Mouse (Mus musculus) right cerebral cortex, adult 2 months (tissue): Measurements from ENCODE around the gene Dnah3.
A peak's percentile ranks its signal among the peaks of the same experiment; 100 is the strongest.

Experiments
- DNase-seq, 2 experiments: peaks; one replicate each; pipeline ENCODE4 v3.0.0; 2021 to 2022; ENCODE audit warnings: low spot score in 2 of 2

Dnah3 gene

GRCm38 (mm10) chr7:119941569-119941968, 153.5 kb downstream of the Dnah3 start:
- DNase-seq, result no peak

GRCm38 (mm10) chr7:119937036-119937435, 158.0 kb downstream of the Dnah3 start:
- DNase-seq, result no peak

DNA sequence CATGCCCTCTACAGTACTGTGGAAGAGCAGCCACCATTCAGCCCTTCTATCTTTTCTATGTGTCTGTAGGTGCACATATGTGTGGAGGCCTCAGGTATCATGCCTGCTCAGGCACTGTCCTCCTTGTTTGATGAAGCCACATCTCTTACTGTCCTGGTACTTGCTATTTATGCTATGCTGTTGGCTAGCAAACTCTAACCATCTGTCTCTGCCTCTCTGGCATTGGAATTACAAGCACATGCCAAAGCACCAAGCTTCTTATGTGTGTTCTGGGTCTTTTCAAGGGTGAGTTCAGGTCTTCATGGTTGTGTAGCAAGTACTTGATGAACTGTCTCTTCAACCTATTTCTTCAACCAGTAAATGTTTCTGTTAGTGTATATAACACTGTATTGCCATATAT, 158.8 kb downstream of the Dnah3 start:
- DNase-seq, result no peak

GRCm38 (mm10) chr7:119928783-119929440, 166.2 kb downstream of the Dnah3 start:
- no peak for DNase-seq

- no peak for DNase-seq
Measured at GRCm38 (mm10) chr7:119921054-119921453, 174.0 kb downstream of the Dnah3 start.

DNA sequence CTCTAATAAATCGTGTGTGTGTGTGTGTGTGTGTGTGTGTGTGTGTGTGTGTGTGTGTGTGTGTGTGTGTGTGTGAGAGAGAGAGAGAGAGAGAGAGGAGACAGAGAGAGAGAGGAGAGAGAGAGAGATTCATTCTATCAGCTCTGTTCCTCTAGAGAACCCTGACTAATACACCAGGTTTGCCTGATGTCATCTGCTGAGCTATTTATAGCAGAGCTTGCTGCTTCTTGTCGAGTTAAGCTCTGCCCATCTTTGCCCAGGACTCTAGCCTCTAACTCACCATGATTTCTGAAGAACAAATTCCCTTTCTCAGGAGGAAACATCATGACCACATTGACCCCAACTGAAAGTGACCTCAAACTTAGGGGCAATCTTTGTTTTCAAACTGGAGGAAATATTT, 174.6 kb downstream of the Dnah3 start:
- peak in 1 of 2 experiments; percentile 9 for DNase-seq

DNA sequence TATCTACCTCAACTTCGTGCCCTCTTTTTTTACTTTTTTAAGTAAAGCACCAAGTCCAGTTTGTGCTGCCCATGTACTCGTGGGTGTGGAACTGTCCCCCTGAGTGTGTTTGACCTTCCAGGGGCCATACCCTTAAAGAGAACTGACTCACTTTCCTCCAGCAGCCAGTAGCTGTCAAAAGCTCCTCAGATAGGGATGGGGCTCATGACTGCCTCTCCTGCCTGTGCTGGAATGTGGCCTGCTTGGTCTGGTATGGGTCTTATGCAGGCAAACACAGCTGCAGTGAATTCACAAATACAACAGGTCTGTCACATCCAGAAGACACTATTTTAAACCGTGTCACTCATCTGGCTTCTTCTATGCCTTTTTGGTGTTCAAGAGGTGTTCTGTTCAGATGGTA, 183.4 kb downstream of the Dnah3 start:
- DNase-seq, result no peak

DNA sequence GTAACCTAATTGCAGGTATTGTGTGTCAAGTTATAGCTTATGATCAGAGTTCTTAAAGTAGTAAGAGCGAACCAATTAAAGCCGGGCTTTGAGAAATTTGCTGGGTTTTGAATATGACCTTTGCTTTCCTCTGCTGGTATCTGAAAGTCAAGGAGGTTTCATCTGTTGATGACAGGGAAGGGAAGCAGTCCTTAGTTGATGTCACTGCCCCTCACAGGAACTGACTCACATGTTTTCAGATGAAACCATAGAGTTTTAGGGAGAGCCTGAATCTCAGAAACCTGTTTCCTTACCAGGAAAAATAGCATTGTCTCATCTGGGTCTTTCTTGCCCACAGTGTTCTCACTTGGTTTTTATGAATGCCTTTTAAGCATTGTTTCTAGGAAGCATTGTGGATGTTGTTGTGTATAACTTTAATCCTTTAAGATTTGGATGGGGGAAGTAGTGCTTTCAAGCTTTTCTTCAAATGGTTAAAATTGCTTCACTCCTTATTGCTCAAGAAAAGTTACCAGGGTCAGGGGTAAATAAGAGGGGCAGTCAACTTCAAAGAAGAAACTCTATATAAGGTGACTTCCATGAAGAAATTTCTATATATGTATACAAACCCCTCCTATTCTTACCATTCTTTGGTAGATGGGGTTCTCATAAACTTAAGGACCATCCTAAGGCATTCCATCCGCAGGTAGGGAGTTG, 188.4 kb downstream of the Dnah3 start:
- DNase-seq, result no peak

- no peak for DNase-seq
Measured at GRCm38 (mm10) chr7:119899386-119900057, 195.6 kb downstream of the Dnah3 start.

GRCm38 (mm10) chr7:119898247-119898856, 196.7 kb downstream of the Dnah3 start:
- no peak for DNase-seq

GRCm38 (mm10) chr7:119897521-119898109, 197.5 kb downstream of the Dnah3 start:
- no peak for DNase-seq

GRCm38 (mm10) chr7:119895639-119896512, 199.2 kb downstream of the Dnah3 start, which contains the start of the genes Lyrm1 and Dcun1d3:
TSS of gene Lyrm1 (plus strand) at chr7:119895861.
TSS of gene Dcun1d3 (minus strand) at chr7:119896298.
- DNase-seq, result peak; percentile 96 to 97

- DNase-seq, result peak in 1 of 2 experiments; percentile 17
Measured at GRCm38 (mm10) chr7:119894818-119895544, 200.1 kb downstream of the Dnah3 start.

- DNase-seq, result no peak
Measured at GRCm38 (mm10) chr7:119892742-119893141, 202.3 kb downstream of the Dnah3 start.

GRCm38 (mm10) chr7:119892198-119892597, 202.9 kb downstream of the Dnah3 start:
- no peak for DNase-seq

DNA sequence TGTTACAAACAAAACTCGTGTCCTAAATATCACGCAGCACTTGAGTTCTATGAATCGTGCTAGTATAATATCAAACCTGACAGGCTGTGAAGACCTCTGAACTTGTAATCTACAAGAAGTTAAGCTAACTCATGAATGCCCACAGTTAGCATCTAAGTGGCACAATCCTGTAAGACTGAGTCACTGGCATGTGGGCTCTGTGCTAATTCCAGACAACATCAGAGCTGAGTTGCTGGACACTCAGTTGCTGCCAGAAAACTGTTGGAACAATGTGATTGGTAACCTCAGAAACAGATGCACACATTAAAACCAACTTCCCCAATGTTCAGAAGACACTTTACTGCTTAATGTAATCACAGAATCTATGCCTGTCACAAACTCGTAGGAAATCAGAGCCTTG, 207.2 kb downstream of the Dnah3 start:
- DNase-seq, result no peak

DNA sequence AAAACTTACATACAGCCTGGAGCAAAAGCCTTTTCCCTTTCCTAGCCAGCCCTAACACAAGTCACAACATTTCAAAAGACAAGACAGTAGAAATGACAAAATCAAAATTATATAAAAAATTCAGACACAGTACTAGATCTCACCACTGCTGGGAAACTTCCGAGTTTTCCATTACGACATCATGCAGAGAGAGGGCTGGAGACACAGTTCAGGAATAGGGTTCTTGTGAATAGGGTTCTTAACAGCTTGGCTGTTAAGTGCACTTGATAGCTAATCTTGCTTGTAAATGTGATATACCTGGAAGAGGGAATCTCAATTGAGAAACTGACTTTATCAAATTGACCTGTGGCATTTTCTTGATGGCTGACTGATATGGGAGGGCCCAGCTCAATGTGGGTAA, 213.9 kb downstream of the Dnah3 start:
- no peak for DNase-seq

- DNase-seq, result no peak
Measured at GRCm38 (mm10) chr7:119880345-119880744, 214.7 kb downstream of the Dnah3 start.

DNA sequence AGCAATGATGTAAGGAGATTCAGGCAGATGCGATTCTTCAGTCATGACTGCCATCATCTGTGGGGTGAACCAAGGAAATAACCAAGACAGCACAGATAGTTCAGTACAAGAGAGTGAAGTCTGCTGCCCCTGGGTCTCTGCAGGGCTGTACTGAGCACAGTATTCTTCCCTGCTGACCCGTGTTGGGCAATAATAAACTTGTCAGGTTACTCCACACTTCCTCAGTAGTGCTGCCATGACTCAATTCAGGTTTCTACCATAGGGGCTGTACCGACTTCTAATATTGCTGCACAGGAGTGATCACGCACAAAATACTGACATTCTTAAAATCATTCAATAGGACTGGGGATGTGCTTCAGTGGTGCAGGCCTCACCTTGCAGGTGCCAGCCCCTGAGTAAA, 215.9 kb downstream of the Dnah3 start:
- no peak for DNase-seq

- peak; percentile 68 to 71 for DNase-seq
Measured at GRCm38 (mm10) chr7:119875776-119876440, 219.2 kb downstream of the Dnah3 start.
